Mouse (Mus musculus): ENCODE data around the gene Arl16.

- no peak for TF ChIP-seq POLR2A (IDR thresholded peaks at IDR 0.05; ENCODE audit: borderline replicate concordance, low read depth, low read length)
- TF ChIP-seq CTCF (IDR thresholded peaks at IDR 0.05; ENCODE audit: low read depth, low read length), result no peak
Observed at GRCm38 (mm10) chr11:120508290-120508870, 41.0 kb upstream of the Arl16 start.
